Mouse (Mus musculus) erythroblast, adult 5-6 weeks (primary cell): ENCODE measurements around the gene Dock9. TPM values are rescaled to one million over a fixed set of nuclear protein-coding genes. Genes with fewer than 3 reads are reported as not detected.

Experiments
- ATAC-seq: replicated peaks from 2 replicates; pipeline ENCODE4 v1.8.0; 2016; ENCODE audit warnings: moderate number of reproducible peaks, mild to moderate bottlenecking, moderate TSS enrichment, inconsistent platforms; ENCODE audit not compliant: poor library complexity, low FRiP score, severe bottlenecking
- total RNA-seq, 2 experiments: library from RNA; stranded (forward) in 1 of 2; stranded (reverse) in 1 of 2; fragments of 150-400 nt in 1 of 2; fragments of 200-764, 138-1000 nt in 1 of 2; gene quantifications; 2 replicates each; pipeline versions ENCODE4 v1.2.3 to v1.2.4; 2015 to 2017; ENCODE audit warnings: low replicate concordance in 2 of 2

Gene Dock9
- total RNA-seq, 2 experiments from 2014 or later = 0.19 to 1.1 TPM

- no peak for ATAC-seq
Measured at GRCm38 (mm10) chr14:121556401-121557315, 241.0 kb downstream of the Dock9 start.

GRCm38 (mm10) chr14:121553785-121554184 is 243.9 kb downstream of the Dock9 start:
- no peak for ATAC-seq

- ATAC-seq = no peak
Measured at GRCm38 (mm10) chr14:121552586-121552985, 245.1 kb downstream of the Dock9 start.

GRCm38 (mm10) chr14:121549834-121550233 is 247.8 kb downstream of the Dock9 start:
- ATAC-seq = no peak

GRCm38 (mm10) chr14:121547745-121548144 is 249.9 kb downstream of the Dock9 start:
- ATAC-seq = no peak

GRCm38 (mm10) chr14:121546621-121547020 is 251.0 kb downstream of the Dock9 start:
- no peak for ATAC-seq

GRCm38 (mm10) chr14:121545551-121546331 is 251.9 kb downstream of the Dock9 start:
- ATAC-seq = no peak

GRCm38 (mm10) chr14:121541262-121541661 is 256.4 kb downstream of the Dock9 start:
- no peak for ATAC-seq

GRCm38 (mm10) chr14:121534501-121534900 is 263.1 kb downstream of the Dock9 start:
- no peak for ATAC-seq

- ATAC-seq = no peak
Measured at GRCm38 (mm10) chr14:121530853-121531252, 266.8 kb downstream of the Dock9 start.

GRCm38 (mm10) chr14:121527883-121528282 is 269.8 kb downstream of the Dock9 start:
- ATAC-seq = no peak

GRCm38 (mm10) chr14:121527201-121527600 is 270.4 kb downstream of the Dock9 start:
- no peak for ATAC-seq

GRCm38 (mm10) chr14:121521709-121522108 is 275.9 kb downstream of the Dock9 start:
- ATAC-seq = no peak

GRCm38 (mm10) chr14:121516881-121517280 is 280.8 kb downstream of the Dock9 start:
- no peak for ATAC-seq

GRCm38 (mm10) chr14:121508929-121509328 is 288.7 kb downstream of the Dock9 start:
- ATAC-seq = no peak

GRCm38 (mm10) chr14:121506336-121506735 is 291.3 kb downstream of the Dock9 start:
- no peak for ATAC-seq

- ATAC-seq = no peak
Measured at GRCm38 (mm10) chr14:121505485-121505860, 292.2 kb downstream of the Dock9 start.

- ATAC-seq = no peak
Measured at GRCm38 (mm10) chr14:121504781-121505484, 292.7 kb downstream of the Dock9 start, which contains the start of gene Slc15a1. Slc15a1 (minus strand) TSS chr14:121505252.

GRCm38 (mm10) chr14:121500577-121500976 is 297.1 kb downstream of the Dock9 start:
- ATAC-seq = no peak

GRCm38 (mm10) chr14:121499769-121500168 is 297.9 kb downstream of the Dock9 start:
- ATAC-seq = no peak
